Mouse (Mus musculus) CH12.LX (cell line): ENCODE measurements at regions not wholly inside any gene's neighbourhood (a gene's known extent, or its start where the extent isn't known, plus 50 kb on each side); places are given as distances from the start of the nearest gene placed in this dataset.

Experiments
- BHLHE40 ChIP-seq: IDR thresholded peaks from 2 replicates; pipeline ENCODE4 v1.6.1; 2011; ENCODE audit warnings: mild to moderate bottlenecking, low read depth, low read length, improper control_type of control experiment
- CHD2 ChIP-seq: IDR thresholded peaks from 2 replicates; pipeline ENCODE4 v1.6.1; 2011; ENCODE audit warnings: low read length, improper control_type of control experiment
- CTCF ChIP-seq, 2 experiments: IDR thresholded peaks in 1 of 2; conservative IDR thresholded peaks in 1 of 2; 2 replicates each; pipeline ENCODE4 v1.5.1; 2011 to 2012; ENCODE audit warnings: low read depth in 2 of 2, low read length in 2 of 2, improper control_type of control experiment in 1 of 2, inconsistent platforms in 1 of 2, mild to moderate bottlenecking in 1 of 2, moderate library complexity in 1 of 2
- E2F4 ChIP-seq: IDR thresholded peaks from 2 replicates; pipeline ENCODE4 v1.6.1; 2011; ENCODE audit warnings: low read depth, low read length, improper control_type of control experiment; ENCODE audit not compliant: insufficient replicate concordance
- ELF1 ChIP-seq: IDR thresholded peaks from 2 replicates; pipeline ENCODE4 v1.6.1; 2014; ENCODE audit warnings: low read depth, mild to moderate bottlenecking, inconsistent platforms, low read length, improper control_type of control experiment
- EP300 ChIP-seq: IDR thresholded peaks from 2 replicates; pipeline ENCODE4 v1.6.1; 2011; ENCODE audit warnings: low read length, improper control_type of control experiment
- IRF4 ChIP-seq: IDR thresholded peaks from 2 replicates; pipeline ENCODE4 v1.6.1; 2014; ENCODE audit warnings: low read depth, mild to moderate bottlenecking, inconsistent platforms, low read length, improper control_type of control experiment
- MAX ChIP-seq: IDR thresholded peaks from 2 replicates; pipeline ENCODE4 v1.6.1; 2011; ENCODE audit warnings: low read length, improper control_type of control experiment
- MAZ ChIP-seq: IDR thresholded peaks from 2 replicates; pipeline ENCODE4 v1.6.1; 2012; ENCODE audit warnings: low read depth, mild to moderate bottlenecking, inconsistent platforms, low read length, improper control_type of control experiment, moderate library complexity
- MEF2A ChIP-seq: IDR thresholded peaks from 2 replicates; pipeline ENCODE4 v1.6.1; 2014; ENCODE audit warnings: low read depth, mild to moderate bottlenecking, inconsistent platforms, low read length, improper control_type of control experiment, borderline replicate concordance
- TCF12 ChIP-seq: IDR thresholded peaks from 2 replicates; pipeline ENCODE4 v1.6.1; 2014; ENCODE audit warnings: low read depth, mild to moderate bottlenecking, inconsistent platforms, low read length, improper control_type of control experiment
- UBTF ChIP-seq: IDR thresholded peaks from 2 replicates; pipeline ENCODE4 v1.6.1; 2012; ENCODE audit warnings: low read depth, mild to moderate bottlenecking, inconsistent platforms, low read length, improper control_type of control experiment, moderate library complexity
- USF1 ChIP-seq: IDR thresholded peaks from 2 replicates; pipeline ENCODE4 v1.6.1; 2014; ENCODE audit warnings: low read depth, mild to moderate bottlenecking, inconsistent platforms, low read length, improper control_type of control experiment

GRCm38 (mm10) chr16:7937167-7937566, 487.8 kb downstream of the Tmem114 start:
- TF ChIP-seq E2F4 (no peak), USF1 (no peak), MAX (no peak), CTCF (conservative IDR thresholded peaks at IDR 0.05 in 1 of 2, IDR thresholded peaks at IDR 0.05 in 1 of 2; ENCODE audit: low read depth in 2 of 2, low read length in 2 of 2) (no peak), EP300 (no peak), ELF1 (no peak), TCF12 (no peak), BHLHE40 (no peak), CHD2 (no peak), MEF2A (no peak), MAZ (no peak), IRF4 (no peak), UBTF (no peak)
